Mouse (Mus musculus) embryonic fibroblast, embryonic 13.5 days (primary cell): ENCODE measurements around the gene Terf2ip. TPM values are rescaled to one million over a fixed set of nuclear protein-coding genes. Genes with fewer than 3 reads are reported as not detected.
A peak's percentile ranks its signal among the peaks of the same experiment; 100 is the strongest.

Experiments
- H3K27ac ChIP-seq: 2 replicates; pipeline ENCODE4 v1.5.1; 2012; ENCODE audit warnings: low read length, control low read depth, inconsistent platforms; ENCODE audit not compliant: insufficient read depth
- H3K4me1 ChIP-seq: 2 replicates; pipeline ENCODE4 v1.6.1; 2011; ENCODE audit warnings: low read length; ENCODE audit not compliant: control insufficient read depth, insufficient read depth
- H3K4me3 ChIP-seq: 2 replicates; pipeline ENCODE4 v1.5.1; 2011; ENCODE audit warnings: mild to moderate bottlenecking, control low read depth, low read length; ENCODE audit not compliant: insufficient read depth
- CTCF ChIP-seq: IDR thresholded peaks from 2 replicates; pipeline ENCODE4 v1.5.1; 2011; ENCODE audit warnings: mild to moderate bottlenecking, control low read depth, low read length, moderate library complexity, borderline replicate concordance; ENCODE audit not compliant: insufficient read depth
- POLR2A ChIP-seq: IDR thresholded peaks from 2 replicates; pipeline ENCODE4 v1.6.1; 2011; ENCODE audit warnings: low read depth, mild to moderate bottlenecking, control low read depth, low read length, moderate library complexity
- polyA plus RNA-seq: library from polyadenylated mRNA; stranded (reverse); fragments of >200 nt; gene quantifications from 2 replicates; pipeline ENCODE4 v1.2.4, GENCODE M21; 2011; ENCODE audit warnings: low read depth; ENCODE audit not compliant: missing spikeins, insufficient read length

Gene Terf2ip
- polyA plus RNA-seq, result 7.5 and 8.0 TPM in 2 replicates

DNA sequence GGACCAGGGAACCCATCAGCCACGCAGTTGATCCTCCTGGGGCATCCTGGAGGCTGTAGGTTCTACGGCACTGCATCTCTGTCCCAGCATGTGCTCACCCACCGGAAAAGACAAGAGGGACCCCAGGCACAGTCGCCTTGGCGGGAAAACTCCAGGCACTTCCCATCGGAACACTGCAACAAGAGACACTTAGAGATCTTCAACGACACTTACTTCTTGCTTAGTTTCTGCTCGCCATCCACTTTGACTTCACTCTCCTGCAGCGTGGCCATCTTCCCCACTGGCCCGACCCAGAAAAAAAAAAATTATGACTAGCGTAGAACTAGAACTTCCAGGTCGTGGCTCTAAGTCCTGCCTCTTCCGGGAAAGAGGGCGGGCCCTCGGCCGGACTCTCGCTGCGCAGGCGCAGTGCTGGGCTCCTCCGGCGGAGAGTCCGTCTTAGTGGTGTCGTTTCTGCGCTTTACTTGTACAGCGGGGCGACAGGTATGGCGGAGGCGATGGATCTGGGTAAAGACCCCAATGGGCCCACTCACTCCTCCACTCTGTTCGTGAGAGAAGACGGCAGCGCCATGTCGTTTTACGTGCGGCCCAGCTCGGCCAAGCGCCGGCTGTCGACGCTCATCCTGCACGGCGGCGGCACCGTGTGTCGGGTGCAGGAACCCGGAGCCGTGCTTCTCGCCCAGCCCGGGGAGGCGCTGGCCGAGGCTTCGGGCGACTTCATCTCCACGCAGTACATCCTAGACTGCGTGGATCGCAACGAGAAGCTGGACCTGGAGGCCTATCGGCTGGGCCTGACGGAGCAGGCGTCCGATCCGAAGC lies at the start of gene Terf2ip, which contains the start of gene Kars:
Terf2ip (plus strand) TSS at position 402 of the 819 bp plus-strand sequence.
Kars (minus strand) TSS at position 327 of the 819 bp plus-strand sequence.
- no peaks in the 10 kb centered on the region; the same call in 1 of the 2 replicates for H3K4me1 ChIP-seq
- TF ChIP-seq POLR2A, result peak; percentile 94
- TF ChIP-seq CTCF, result no peak
- peak within 1 kb of the TSS; percentile 50 for H3K27ac ChIP-seq
- peak within 1 kb of the TSS; percentile 98 for H3K4me3 ChIP-seq

DNA sequence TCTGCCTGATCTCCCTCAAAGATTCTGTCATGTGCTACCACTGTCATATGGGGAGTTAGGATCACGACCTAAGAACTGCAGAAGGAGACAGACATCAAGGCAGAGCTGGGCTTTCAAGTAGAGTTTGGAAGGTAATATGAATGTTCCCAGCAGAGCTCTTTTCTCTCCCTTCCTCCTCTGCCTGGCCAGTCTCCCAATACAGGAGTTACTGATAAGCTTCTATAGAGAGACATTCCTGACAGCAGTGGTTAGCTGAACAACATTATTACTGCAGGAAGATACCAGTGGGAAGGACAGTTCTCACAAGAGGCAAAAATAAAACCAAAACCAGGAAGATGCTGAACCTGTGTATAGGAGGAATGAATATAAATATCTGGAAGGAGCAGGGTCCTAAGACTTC lies 48.6 kb upstream of the Terf2ip start:
- Histone ChIP-seq H3K4me3 (no peak overlapping the region), H3K4me1 (peaks cover 4% of the 10 kb centered on the region; the same call in 1 of the 2 replicates), H3K27ac (no peak overlapping the region)
- TF ChIP-seq POLR2A (no peak), CTCF (no peak)

DNA sequence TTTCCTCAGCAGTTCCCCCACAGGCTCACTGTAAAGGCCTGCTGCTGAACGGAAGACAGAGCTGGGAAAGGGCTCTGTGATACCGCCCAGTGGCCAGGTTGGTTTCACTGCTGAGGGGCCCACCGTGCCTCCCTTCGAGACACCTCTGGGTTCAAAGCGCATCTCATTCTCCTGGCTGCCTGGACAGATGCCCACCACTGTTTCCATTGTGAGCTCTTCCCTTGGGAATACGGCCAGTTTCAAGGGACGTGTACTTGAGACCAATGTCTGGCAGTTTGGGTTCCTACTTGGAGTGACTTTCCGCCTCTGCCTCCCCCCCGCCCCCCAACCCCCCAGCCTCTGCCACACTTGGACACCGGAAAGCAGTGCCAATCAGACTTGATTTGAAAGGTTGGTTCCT lies 48.1 kb upstream of the Terf2ip start:
- no peak overlapping the region for H3K4me3 ChIP-seq
- no peak for TF ChIP-seq CTCF
- no peak for TF ChIP-seq POLR2A

DNA sequence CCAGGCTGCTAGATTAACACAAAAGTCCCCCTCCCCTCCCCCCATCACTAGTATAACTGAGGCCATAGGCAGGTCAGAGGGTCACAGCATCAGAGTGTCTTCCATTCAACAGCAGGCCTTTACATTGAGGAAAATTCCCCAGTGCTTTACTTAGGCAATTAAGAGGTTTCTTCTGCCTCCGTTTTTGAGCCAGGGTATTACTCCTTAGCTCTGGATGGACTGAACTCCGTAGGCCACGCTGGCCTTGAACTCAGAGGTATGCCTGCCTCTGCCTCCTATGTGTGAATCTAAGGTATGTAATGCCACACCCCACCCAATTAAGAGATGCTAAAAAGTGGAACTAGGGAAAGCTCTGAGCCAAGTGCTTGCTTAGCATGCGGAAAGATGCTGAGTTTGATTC lies 47.7 kb upstream of the Terf2ip start:
- Histone ChIP-seq H3K4me1 (peaks cover 4% of the 10 kb centered on the region; the same call in 1 of the 2 replicates), H3K4me3 (no peak overlapping the region), H3K27ac (no peak overlapping the region)
- TF ChIP-seq CTCF (no peak), POLR2A (no peak)

More for the DNA sequence above, 48.1 kb upstream of the Terf2ip start:
- Histone ChIP-seq H3K4me1 (peaks cover 4% of the 10 kb centered on the region; the same call in 1 of the 2 replicates), H3K27ac (no peak overlapping the region)

DNA sequence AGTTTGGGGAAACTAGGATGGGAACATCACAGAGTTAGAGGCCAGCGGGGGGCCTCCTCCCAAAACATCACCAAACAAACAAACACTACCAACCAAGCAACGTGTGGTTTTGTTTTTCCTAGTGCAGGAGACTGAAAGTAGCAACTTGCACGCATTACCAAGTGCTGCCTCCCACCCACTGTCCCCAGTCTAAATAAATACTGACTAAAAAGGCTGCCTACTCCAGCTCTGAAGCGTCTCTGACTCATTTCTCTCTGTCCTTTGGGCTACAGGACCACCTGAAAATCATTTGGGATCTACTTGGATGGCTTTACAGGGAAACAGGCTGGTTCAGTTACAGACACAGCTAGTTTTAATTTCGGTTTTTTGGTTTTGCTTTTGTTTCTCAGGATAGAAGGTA lies 46.8 kb upstream of the Terf2ip start:
- Histone ChIP-seq H3K4me3 (no peak overlapping the region), H3K4me1 (peaks cover 4% of the 10 kb centered on the region; the same call in 1 of the 2 replicates), H3K27ac (peak overlapping the region; percentile 52)
- TF ChIP-seq POLR2A (no peak), CTCF (no peak)

DNA sequence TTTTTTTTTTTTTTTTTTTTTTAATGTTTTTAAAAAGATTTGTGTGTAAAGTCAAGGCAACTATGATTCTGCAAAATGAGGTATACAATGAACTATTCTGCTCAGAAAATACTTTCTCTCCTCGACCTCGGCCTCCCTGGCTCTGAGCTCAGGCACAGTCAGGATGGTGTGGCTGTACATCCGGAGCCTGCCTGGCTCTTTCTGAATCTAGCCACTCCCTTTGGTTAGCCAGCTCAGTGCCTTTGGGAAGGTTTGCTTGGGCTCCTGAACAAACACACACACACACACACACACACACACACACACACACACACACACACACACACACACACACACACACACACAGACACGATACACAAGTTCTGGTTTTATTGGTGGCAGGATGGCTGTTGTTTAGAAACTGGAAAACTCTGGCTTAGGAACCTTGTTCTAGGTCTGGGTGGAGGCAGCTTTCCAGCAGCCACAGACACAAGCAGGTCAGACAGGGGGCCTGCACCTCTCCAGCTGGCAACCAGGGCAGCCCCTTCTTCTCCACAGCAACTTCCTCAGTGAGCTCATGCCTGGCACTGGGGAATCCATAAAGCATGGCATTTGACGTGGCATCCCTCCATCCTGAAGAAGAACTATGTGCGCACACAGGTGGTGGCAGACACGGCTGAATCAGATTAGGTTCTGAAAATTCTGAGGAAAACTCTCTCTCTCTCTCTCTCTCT lies 46.2 kb upstream of the Terf2ip start:
- no peak for TF ChIP-seq CTCF
- 0 out of 2 replicates have a peak, but pooled peaks have one; percentile 28 for TF ChIP-seq POLR2A
- peak overlapping the region; percentile 52 for H3K27ac ChIP-seq
- H3K4me3 ChIP-seq, result no peak overlapping the region
- peaks cover 4% of the 10 kb centered on the region; the same call in 1 of the 2 replicates for H3K4me1 ChIP-seq

DNA sequence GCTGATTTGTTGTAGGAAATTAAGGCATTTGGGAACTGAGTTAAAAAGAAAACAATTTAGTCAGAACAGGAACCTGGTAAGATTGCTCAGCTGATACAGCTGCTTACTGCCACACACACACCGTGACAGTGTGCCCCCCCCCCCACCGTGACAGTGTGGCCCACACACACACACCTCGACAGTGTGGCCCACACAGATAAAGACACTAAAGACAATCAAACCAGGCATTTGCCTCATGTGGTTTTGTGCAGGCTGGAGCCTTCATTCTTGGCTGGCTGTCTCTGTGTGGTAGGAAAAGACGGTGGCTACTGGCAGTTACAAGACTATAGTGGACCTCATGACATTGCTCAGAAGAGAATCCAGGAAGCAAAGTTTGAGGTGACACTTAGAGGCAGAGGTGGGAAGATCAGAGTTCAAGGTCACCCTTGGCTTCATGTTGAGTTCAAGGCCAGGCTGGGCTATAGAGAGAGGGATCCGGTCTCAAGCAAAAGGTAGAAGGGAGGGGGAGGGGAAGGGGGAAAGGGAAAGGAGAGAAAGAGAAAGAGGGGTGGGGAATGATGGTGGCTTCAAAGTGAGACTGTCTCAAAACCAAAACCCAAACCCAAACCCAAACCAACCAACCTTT lies 43.8 kb upstream of the Terf2ip start:
- H3K4me3 ChIP-seq, result no peak overlapping the region
- no peak overlapping the region for H3K27ac ChIP-seq
- no peak for TF ChIP-seq POLR2A
- H3K4me1 ChIP-seq, result peaks cover 4% of the 10 kb centered on the region; the same call in 1 of the 2 replicates

DNA sequence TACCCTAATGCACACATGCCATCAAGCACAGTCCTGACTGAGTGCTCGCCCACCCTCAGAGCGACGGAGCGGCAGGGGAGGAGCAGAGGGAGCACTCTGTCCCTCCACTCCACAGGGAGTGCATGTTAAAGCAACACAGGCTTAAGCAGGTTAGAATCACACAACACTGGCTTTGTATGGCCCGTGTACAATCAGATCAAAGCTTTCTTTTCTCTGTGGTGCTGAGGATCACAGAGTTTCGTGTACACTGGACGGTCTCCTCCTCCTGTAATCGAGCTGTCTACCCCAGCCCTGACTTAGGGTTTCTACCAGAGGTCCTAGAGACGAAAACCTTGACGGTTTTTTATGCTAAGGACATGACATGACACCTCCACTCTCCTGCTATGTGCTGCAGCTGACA lies 42.7 kb upstream of the Terf2ip start:
- Histone ChIP-seq H3K4me1 (peaks cover 4% of the 10 kb centered on the region; the same call in 1 of the 2 replicates), H3K4me3 (no peak overlapping the region), H3K27ac (no peak overlapping the region)
- no peak for TF ChIP-seq POLR2A
- TF ChIP-seq CTCF, result no peak

DNA sequence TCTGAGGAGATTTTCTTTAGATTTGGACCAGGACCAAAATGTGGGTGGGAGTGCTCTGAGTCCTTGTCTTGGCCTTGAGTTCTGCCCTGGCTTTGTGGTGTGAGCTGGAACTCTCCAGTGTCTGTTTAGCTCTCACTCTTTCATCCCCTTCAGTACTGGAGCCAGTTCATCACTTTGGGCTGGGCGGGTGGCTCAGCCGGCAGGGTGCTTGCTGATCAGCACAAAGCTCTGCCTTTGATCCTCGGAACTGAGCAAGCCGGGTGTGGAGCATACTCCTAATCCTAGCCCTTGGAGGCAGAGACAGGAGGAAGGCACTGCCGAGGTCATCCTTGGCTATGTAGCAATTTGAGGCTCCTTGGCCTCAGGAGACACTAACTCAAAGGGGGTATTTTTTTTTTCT lies 42.2 kb upstream of the Terf2ip start:
- Histone ChIP-seq H3K27ac (no peak overlapping the region), H3K4me3 (no peak overlapping the region), H3K4me1 (peaks cover 4% of the 10 kb centered on the region; the same call in 1 of the 2 replicates)
- TF ChIP-seq CTCF, result no peak
- TF ChIP-seq POLR2A, result no peak

DNA sequence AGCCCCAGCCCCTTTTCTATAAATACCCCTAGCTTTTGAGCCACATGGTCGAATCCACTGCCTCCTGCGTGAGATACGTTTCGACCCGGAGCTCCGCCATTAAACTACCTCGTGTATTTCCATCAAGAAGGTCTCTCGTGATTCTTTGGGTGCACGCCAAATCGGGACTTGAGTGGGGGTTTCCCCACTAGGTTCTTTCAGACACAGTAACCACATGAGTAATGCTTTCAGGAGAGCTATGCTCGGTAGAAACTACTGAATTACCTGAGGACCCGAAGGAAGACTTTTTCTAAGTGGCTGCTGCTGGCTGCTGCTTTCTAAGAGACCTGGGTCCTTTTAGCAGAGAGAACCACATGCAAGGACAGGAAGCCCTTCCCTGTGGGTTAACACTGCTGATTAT lies 37.1 kb upstream of the Terf2ip start:
- Histone ChIP-seq H3K27ac (no peak overlapping the region), H3K4me3 (no peak overlapping the region), H3K4me1 (no peaks in the 10 kb centered on the region)
- TF ChIP-seq CTCF, result no peak
- TF ChIP-seq POLR2A, result no peak
